Mouse (Mus musculus) liver, embryonic 16.5 days (tissue): ENCODE results near the gene Olfr1477. TPM values are rescaled to one million over a fixed set of nuclear protein-coding genes. Genes with fewer than 3 reads are reported as not detected.
"Not testable (repeated sequence)": the region's sequence is repeated elsewhere in the genome, so short reads cannot be mapped to it uniquely, and the experiment has no call there.

Source experiments
- ATAC-seq: fragments of 200-750 bp; cut with Nextera tagmentation; 2 replicates; pipeline ENCODE4 v1.8.0; 2017; ENCODE audit warnings: low read depth, mild to moderate bottlenecking, moderate number of reproducible peaks, moderate library complexity
- H3K27ac ChIP-seq: fragments of 300-500 bp; sonication (generic); 2 replicates; pipeline ENCODE4 v1.5.1; 2014; ENCODE audit warnings: mild to moderate bottlenecking, low read length
- H3K27me3 ChIP-seq: fragments of 300-500 bp; sonication (generic); 2 replicates; pipeline ENCODE4 v1.6.1; 2014; ENCODE audit warnings: low read depth, low read length, mixed read lengths; ENCODE audit not compliant: control insufficient read depth, insufficient read depth
- H3K36me3 ChIP-seq: fragments of 300-500 bp; sonication (generic); 2 replicates; pipeline ENCODE4 v1.6.1; 2014; ENCODE audit warnings: mild to moderate bottlenecking; ENCODE audit not compliant: control insufficient read depth, insufficient read depth
- H3K4me1 ChIP-seq: fragments of 300-500 bp; sonication (generic); 2 replicates; pipeline ENCODE4 v1.6.1; 2014; ENCODE audit warnings: low read depth, low read length, mixed read lengths; ENCODE audit not compliant: control insufficient read depth
- H3K4me2 ChIP-seq: fragments of 300-500 bp; sonication (generic); 2 replicates; pipeline ENCODE4 v1.6.1; 2014; ENCODE audit warnings: low read depth, low read length, mixed read lengths
- H3K4me3 ChIP-seq: fragments of 300-500 bp; sonication (generic); 2 replicates; pipeline ENCODE4 v1.5.1; 2014; ENCODE audit warnings: low read depth, mild to moderate bottlenecking, low read length
- H3K9ac ChIP-seq: fragments of 300-500 bp; sonication (generic); 2 replicates; pipeline ENCODE4 v1.6.1; 2014; ENCODE audit warnings: low read depth, low read length
- H3K9me3 ChIP-seq: fragments of 300-500 bp; sonication (generic); replicated peaks from 2 replicates; pipeline ENCODE4 v1.6.1; 2016; ENCODE audit warnings: low read length; ENCODE audit not compliant: control insufficient read depth
- WGBS: fragments of 180-500 bp; shearing (Covaris S2); extraction: QIAGEN DNeasy Blood & Tissue Kit; methylation state at CpG from one replicate; pipeline ENCODE4 v1.1.7; 2014; ENCODE audit not compliant: insufficient replicate concordance; 5-methylcytosine and 5-hydroxymethylcytosine counted together
- polyA plus RNA-seq: library from polyadenylated mRNA; unstranded; fragments of >200 nt; fragmentation: Nextera tagmentation; extraction: Ambion mirVana; gene quantifications from 2 replicates; pipeline ENCODE4 v1.2.1, GENCODE M21; 2015

The Olfr1477 gene
- polyA plus RNA-seq: not detected in 2 replicates

- Histone ChIP-seq H3K9me3 (no peaks in the 10 kb centered on the region), H3K36me3 (no peaks in the 10 kb centered on the region), H3K4me3 (no peak within 1 kb of the TSS), H3K4me2 (no peak within 1 kb of the TSS), H3K27me3 (no peaks in the 10 kb centered on the region), H3K27ac (no peak within 1 kb of the TSS), H3K4me1 (no peaks in the 10 kb centered on the region), H3K9ac (no peak within 1 kb of the TSS)
- no peak for ATAC-seq
- 47% methylated on average over 3 of the region's 3 CpGs for WGBS
Measured at GRCm38 (mm10) chr19:13500246-13500645, at the start of gene Olfr1477. Olfr1477 (plus strand) TSS chr19:13500546.

DNA sequence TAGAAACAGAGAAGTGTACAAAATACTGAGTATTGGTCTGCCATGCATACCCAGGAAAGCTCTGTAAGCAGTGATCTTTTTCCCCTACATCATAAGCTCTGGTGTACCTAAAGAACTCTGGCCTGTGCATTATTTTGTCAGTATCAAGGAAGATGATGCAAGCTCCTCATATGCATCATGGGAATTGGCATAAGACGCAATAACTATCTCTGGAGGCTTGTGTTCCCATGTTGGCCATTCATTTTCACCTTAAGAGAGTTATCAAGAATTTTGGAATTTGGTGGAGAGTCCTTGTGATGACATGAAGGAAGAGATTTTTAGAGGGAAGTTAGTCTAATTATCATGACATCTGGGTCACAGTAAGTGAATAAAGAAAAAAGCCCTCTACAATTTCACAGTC is 44.4 kb upstream of the Olfr1477 start, which contains the start of gene Olfr1472:
Olfr1472 (minus strand) TSS at position 101 of the 400 bp plus-strand sequence.
- H3K4me2 ChIP-seq: no peak within 1 kb of the TSS
- no peaks in the 10 kb centered on the region for H3K9me3 ChIP-seq
- 58% methylated on average over 1 of the region's 1 CpGs for WGBS
- no peak within 1 kb of the TSS for H3K4me3 ChIP-seq
- H3K9ac ChIP-seq: no peak within 1 kb of the TSS
- H3K4me1 ChIP-seq: no peaks in the 10 kb centered on the region
- no peak within 1 kb of the TSS for H3K27ac ChIP-seq
- no peaks in the 10 kb centered on the region for H3K36me3 ChIP-seq
- H3K27me3 ChIP-seq: no peaks in the 10 kb centered on the region
- ATAC-seq: no peak

- H3K4me2 ChIP-seq, ATAC-seq, H3K4me3 ChIP-seq, H3K4me1 ChIP-seq, H3K36me3 ChIP-seq, H3K27ac ChIP-seq, H3K9me3 ChIP-seq, H3K27me3 ChIP-seq, H3K9ac ChIP-seq: not testable (repeated sequence)
- WGBS: 64% methylated on average over 4 of the region's 4 CpGs
Measured at GRCm38 (mm10) chr19:13469265-13469664, 31.1 kb upstream of the Olfr1477 start, which contains the start of gene Olfr1474. Olfr1474 (plus strand) TSS chr19:13469565.

DNA sequence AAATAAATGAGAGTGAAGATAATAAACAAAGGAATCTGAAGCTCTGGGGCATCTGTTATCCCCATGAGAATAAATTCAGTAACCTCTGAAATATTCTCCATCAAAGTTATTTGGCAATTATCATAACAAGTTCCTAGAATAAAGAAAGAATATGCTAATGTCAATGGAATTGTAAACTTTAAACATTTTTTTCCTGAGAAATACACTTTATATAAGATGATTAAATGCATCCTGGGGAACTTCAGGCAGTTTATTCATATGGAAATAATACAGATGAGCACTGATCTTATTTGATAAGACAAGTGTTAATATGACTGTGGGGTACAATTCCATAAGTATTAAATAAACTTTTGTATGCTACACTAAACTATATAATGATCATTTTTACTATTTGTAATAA is 20.2 kb upstream of the Olfr1477 start, which contains the start of gene Olfr1475:
Olfr1475 (minus strand) TSS at position 101 of the 400 bp plus-strand sequence.
- Histone ChIP-seq H3K9me3 (no peaks in the 10 kb centered on the region), H3K27me3 (no peaks in the 10 kb centered on the region), H3K4me1 (no peaks in the 10 kb centered on the region), H3K27ac (no peak within 1 kb of the TSS), H3K4me3 (no peak within 1 kb of the TSS), H3K36me3 (no peaks in the 10 kb centered on the region), H3K4me2 (no peak within 1 kb of the TSS), H3K9ac (no peak within 1 kb of the TSS)
- ATAC-seq: no peak

GRCm38 (mm10) chr19:13527613-13528012 is 27.3 kb downstream of the Olfr1477 start, which contains the start of gene Olfr1480:
Olfr1480 (plus strand) TSS chr19:13527913.
- Histone ChIP-seq H3K27me3 (no peaks in the 10 kb centered on the region), H3K9ac (no peak within 1 kb of the TSS), H3K4me1 (no peaks in the 10 kb centered on the region), H3K27ac (no peak within 1 kb of the TSS), H3K36me3 (no peaks in the 10 kb centered on the region), H3K4me3 (no peak within 1 kb of the TSS), H3K9me3 (no peaks in the 10 kb centered on the region), H3K4me2 (no peak within 1 kb of the TSS)
- WGBS: 54% methylated on average over 2 of the region's 2 CpGs
- no peak for ATAC-seq

Other genes with a start within 250 kb of the Olfr1477 start
- not detected in 2 replicates for gene Olfr1465, start 185.0 kb upstream of the Olfr1477 start, polyA plus RNA-seq
- gene Olfr1466, start 161.7 kb upstream of the Olfr1477 start, polyA plus RNA-seq: not detected in 2 replicates
- not detected in 2 replicates for gene Olfr1467, start 138.3 kb upstream of the Olfr1477 start, polyA plus RNA-seq
- not detected in 2 replicates for gene Olfr1469, start 92.7 kb upstream of the Olfr1477 start, polyA plus RNA-seq
- not detected in 2 replicates for gene Olfr1471, start 57.1 kb upstream of the Olfr1477 start, polyA plus RNA-seq
- not detected in 2 replicates for gene Olfr1472, start 44.5 kb upstream of the Olfr1477 start, polyA plus RNA-seq
- gene Olfr1474, start 31.0 kb upstream of the Olfr1477 start, polyA plus RNA-seq: not detected in 2 replicates
- gene Olfr1475, start 20.4 kb upstream of the Olfr1477 start, polyA plus RNA-seq: not detected in 2 replicates
- not detected in 2 replicates for gene Olfr1480, start 27.4 kb downstream of the Olfr1477 start, polyA plus RNA-seq
- not detected in 2 replicates for gene Olfr1484, start 83.0 kb downstream of the Olfr1477 start, polyA plus RNA-seq
- gene Olfr1487, start 116.8 kb downstream of the Olfr1477 start, polyA plus RNA-seq: not detected in 2 replicates
- not detected in 2 replicates for gene Olfr1489, start 131.1 kb downstream of the Olfr1477 start, polyA plus RNA-seq
- gene Olfr1490, start 150.5 kb downstream of the Olfr1477 start, polyA plus RNA-seq: not detected in 2 replicates
- gene Olfr1491, start 196.7 kb downstream of the Olfr1477 start, polyA plus RNA-seq: not detected in 2 replicates
- gene Olfr1493-ps1, start 222.7 kb downstream of the Olfr1477 start, polyA plus RNA-seq: not detected in 2 replicates
- gene Olfr1494, start 239.2 kb downstream of the Olfr1477 start, polyA plus RNA-seq: not detected in 2 replicates